Mouse (Mus musculus): ENCODE measurements around the gene Mfap3. TPM values are rescaled to one million over a fixed set of nuclear protein-coding genes. Genes with fewer than 3 reads are reported as not detected.

Gene Mfap3
- polyA plus RNA-seq (2014; fragmentation: Nextera tagmentation; extraction: Ambion mirVana) = 32.7 and 33.6 TPM in 2 replicates

GRCm38 (mm10) chr11:57518091-57518750, at the start of gene Mfap3, which contains the start of gene Fam114a2:
Gene Mfap3, plus strand, starts transcription at chr11:57518664.
Gene Fam114a2, minus strand, starts transcription at chr11:57518617.
- Histone ChIP-seq H3K9me3 (ENCODE audit: control insufficient read depth, low read length) (no peaks in the 10 kb centered on the region), H3K9ac (ENCODE audit: low read length) (peak within 1 kb of the TSS; percentile 89), H3K4me1 (ENCODE audit: control insufficient read depth in 2 of 2, insufficient read depth in 2 of 2, low read length in 2 of 2) (peaks cover 2 to 9% of the 10 kb centered on the region in 2 experiments; a peak in 2 of 4 replicates), H3K27me3 (ENCODE audit: control insufficient read depth, insufficient read depth, low read length) (no peaks in the 10 kb centered on the region), H3K36me3 (ENCODE audit: control insufficient read depth, insufficient read depth, low read length) (peaks cover 28% of the 10 kb centered on the region), H3K4me2 (ENCODE audit: low read length) (peak within 1 kb of the TSS; percentile 71), H3K27ac (replicated peaks in 1 of 2; ENCODE audit: control insufficient read depth in 1 of 2, insufficient read depth in 1 of 2, low read depth in 2 of 2, low read length in 2 of 2) (peak within 1 kb of the TSS; percentile 80 to 85), H3K4me3 (ENCODE audit: control insufficient read depth in 1 of 2, insufficient read depth in 1 of 2, low read depth in 1 of 2, low read length in 2 of 2) (peak within 1 kb of the TSS; percentile 94 to 100)
- peak; percentile 87 for ATAC-seq (ENCODE audit: insufficient number of reproducible peaks, insufficient read depth, low FRiP score, low read depth)
- under 1% methylated on average over 59 of the region's 59 CpGs for WGBS

- 61% methylated on average over 4 of the region's 4 CpGs for WGBS
- Histone ChIP-seq H3K4me1 (ENCODE audit: control insufficient read depth in 2 of 2, insufficient read depth in 2 of 2, low read length in 2 of 2) (peaks cover 0 to 2% of the 10 kb centered on the region in 2 experiments; a peak in 1 of 4 replicates), H3K27ac (replicated peaks in 1 of 2; ENCODE audit: control insufficient read depth in 1 of 2, insufficient read depth in 1 of 2, low read depth in 2 of 2, low read length in 2 of 2) (no peak overlapping the region)
These were observed 49.8 kb upstream of the Mfap3 start for GRCm38 (mm10) chr11:57468706-57469105.

GRCm38 (mm10) chr11:57470056-57470455, 48.4 kb upstream of the Mfap3 start:
- no peak for ATAC-seq (ENCODE audit: insufficient number of reproducible peaks, insufficient read depth, low FRiP score, low read depth)
- Histone ChIP-seq H3K36me3 (ENCODE audit: control insufficient read depth, insufficient read depth, low read length) (no peaks in the 10 kb centered on the region), H3K4me3 (ENCODE audit: control insufficient read depth in 1 of 2, insufficient read depth in 1 of 2, low read depth in 1 of 2, low read length in 2 of 2) (no peak overlapping the region), H3K27ac (replicated peaks in 1 of 2; ENCODE audit: control insufficient read depth in 1 of 2, insufficient read depth in 1 of 2, low read depth in 2 of 2, low read length in 2 of 2) (no peak overlapping the region), H3K27me3 (ENCODE audit: control insufficient read depth, insufficient read depth, low read length) (no peaks in the 10 kb centered on the region), H3K9me3 (ENCODE audit: control insufficient read depth, low read length) (no peaks in the 10 kb centered on the region), H3K9ac (ENCODE audit: low read length) (no peak overlapping the region), H3K4me2 (ENCODE audit: low read length) (no peak overlapping the region), H3K4me1 (ENCODE audit: control insufficient read depth in 2 of 2, insufficient read depth in 2 of 2, low read length in 2 of 2) (peaks cover 0 to 2% of the 10 kb centered on the region in 2 experiments; a peak in 1 of 4 replicates)
- 36% methylated on average over 6 of the region's 6 CpGs for WGBS

More at GRCm38 (mm10) chr11:57468706-57469105, 49.8 kb upstream of the Mfap3 start:
- no peak for ATAC-seq (ENCODE audit: insufficient number of reproducible peaks, insufficient read depth, low FRiP score, low read depth)
- Histone ChIP-seq H3K4me3 (ENCODE audit: control insufficient read depth in 1 of 2, insufficient read depth in 1 of 2, low read depth in 1 of 2, low read length in 2 of 2) (no peak overlapping the region), H3K4me2 (ENCODE audit: low read length) (no peak overlapping the region), H3K9me3 (ENCODE audit: control insufficient read depth, low read length) (no peaks in the 10 kb centered on the region), H3K36me3 (ENCODE audit: control insufficient read depth, insufficient read depth, low read length) (no peaks in the 10 kb centered on the region), H3K9ac (ENCODE audit: low read length) (no peak overlapping the region), H3K27me3 (ENCODE audit: control insufficient read depth, insufficient read depth, low read length) (no peaks in the 10 kb centered on the region)

- H3K4me2 ChIP-seq (ENCODE audit: low read length) = no peak overlapping the region
- WGBS = 78% methylated on average over 7 of the region's 7 CpGs
- H3K4me1 ChIP-seq (ENCODE audit: control insufficient read depth in 2 of 2, insufficient read depth in 2 of 2, low read length in 2 of 2) = peaks cover 0 to 2% of the 10 kb centered on the region in 2 experiments; a peak in 1 of 4 replicates
- H3K27ac ChIP-seq (replicated peaks in 1 of 2; ENCODE audit: control insufficient read depth in 1 of 2, insufficient read depth in 1 of 2, low read depth in 2 of 2, low read length in 2 of 2) = no peak overlapping the region
- no peaks in the 10 kb centered on the region for H3K27me3 ChIP-seq (ENCODE audit: control insufficient read depth, insufficient read depth, low read length)
- no peaks in the 10 kb centered on the region for H3K36me3 ChIP-seq (ENCODE audit: control insufficient read depth, insufficient read depth, low read length)
- H3K9me3 ChIP-seq (ENCODE audit: control insufficient read depth, low read length) = no peaks in the 10 kb centered on the region
- H3K9ac ChIP-seq (ENCODE audit: low read length) = no peak overlapping the region
- no peak for ATAC-seq (ENCODE audit: insufficient number of reproducible peaks, insufficient read depth, low FRiP score, low read depth)
- no peak overlapping the region for H3K4me3 ChIP-seq (ENCODE audit: control insufficient read depth in 1 of 2, insufficient read depth in 1 of 2, low read depth in 1 of 2, low read length in 2 of 2)
These were observed 47.5 kb upstream of the Mfap3 start for GRCm38 (mm10) chr11:57470979-57471378.

- no peak overlapping the region for H3K27ac ChIP-seq (replicated peaks in 1 of 2; ENCODE audit: control insufficient read depth in 1 of 2, insufficient read depth in 1 of 2, low read depth in 2 of 2, low read length in 2 of 2)
- H3K4me3 ChIP-seq (ENCODE audit: control insufficient read depth in 1 of 2, insufficient read depth in 1 of 2, low read depth in 1 of 2, low read length in 2 of 2) = no peak overlapping the region
- peaks cover 6% of the 10 kb centered on the region; the same call in 1 of the 2 replicates for H3K36me3 ChIP-seq (ENCODE audit: control insufficient read depth, insufficient read depth, low read length)
- no peak overlapping the region for H3K4me2 ChIP-seq (ENCODE audit: low read length)
- no peak overlapping the region for H3K9ac ChIP-seq (ENCODE audit: low read length)
- no peaks in the 10 kb centered on the region for H3K27me3 ChIP-seq (ENCODE audit: control insufficient read depth, insufficient read depth, low read length)
- H3K9me3 ChIP-seq (ENCODE audit: control insufficient read depth, low read length) = no peaks in the 10 kb centered on the region
- no peak for ATAC-seq (ENCODE audit: insufficient number of reproducible peaks, insufficient read depth, low FRiP score, low read depth)
- no peaks in the 10 kb centered on the region for H3K4me1 ChIP-seq (ENCODE audit: control insufficient read depth in 2 of 2, insufficient read depth in 2 of 2, low read length in 2 of 2)
- WGBS = 71% methylated on average over 6 of the region's 6 CpGs
These were observed 44.0 kb upstream of the Mfap3 start for GRCm38 (mm10) chr11:57474296-57474941.

- no peaks in the 10 kb centered on the region for H3K9me3 ChIP-seq (ENCODE audit: control insufficient read depth, low read length)
- ATAC-seq (ENCODE audit: insufficient number of reproducible peaks, insufficient read depth, low FRiP score, low read depth) = no peak
- no peaks in the 10 kb centered on the region for H3K27me3 ChIP-seq (ENCODE audit: control insufficient read depth, insufficient read depth, low read length)
- peaks cover 9% of the 10 kb centered on the region; the same call in 1 of the 2 replicates for H3K36me3 ChIP-seq (ENCODE audit: control insufficient read depth, insufficient read depth, low read length)
- H3K4me1 ChIP-seq (ENCODE audit: control insufficient read depth in 2 of 2, insufficient read depth in 2 of 2, low read length in 2 of 2) = no peaks in the 10 kb centered on the region
- no peak overlapping the region for H3K4me3 ChIP-seq (ENCODE audit: control insufficient read depth in 1 of 2, insufficient read depth in 1 of 2, low read depth in 1 of 2, low read length in 2 of 2)
- no peak overlapping the region for H3K27ac ChIP-seq (replicated peaks in 1 of 2; ENCODE audit: control insufficient read depth in 1 of 2, insufficient read depth in 1 of 2, low read depth in 2 of 2, low read length in 2 of 2)
- H3K9ac ChIP-seq (ENCODE audit: low read length) = no peak overlapping the region
- 39% methylated on average over 6 of the region's 6 CpGs for WGBS
- H3K4me2 ChIP-seq (ENCODE audit: low read length) = no peak overlapping the region
These were observed 43.3 kb upstream of the Mfap3 start for GRCm38 (mm10) chr11:57475119-57475518.

GRCm38 (mm10) chr11:57478077-57478476, 40.4 kb upstream of the Mfap3 start:
- Histone ChIP-seq H3K4me2 (ENCODE audit: low read length) (no peak overlapping the region), H3K4me1 (ENCODE audit: control insufficient read depth in 2 of 2, insufficient read depth in 2 of 2, low read length in 2 of 2) (no peaks in the 10 kb centered on the region), H3K4me3 (ENCODE audit: control insufficient read depth in 1 of 2, insufficient read depth in 1 of 2, low read depth in 1 of 2, low read length in 2 of 2) (no peak overlapping the region), H3K9me3 (ENCODE audit: control insufficient read depth, low read length) (no peaks in the 10 kb centered on the region), H3K27ac (replicated peaks in 1 of 2; ENCODE audit: control insufficient read depth in 1 of 2, insufficient read depth in 1 of 2, low read depth in 2 of 2, low read length in 2 of 2) (no peak overlapping the region), H3K27me3 (ENCODE audit: control insufficient read depth, insufficient read depth, low read length) (no peaks in the 10 kb centered on the region), H3K36me3 (ENCODE audit: control insufficient read depth, insufficient read depth, low read length) (peaks cover 34% of the 10 kb centered on the region), H3K9ac (ENCODE audit: low read length) (no peak overlapping the region)
- 90% methylated on average over 5 of the region's 5 CpGs for WGBS
- no peak for ATAC-seq (ENCODE audit: insufficient number of reproducible peaks, insufficient read depth, low FRiP score, low read depth)
